Mouse (Mus musculus): ENCODE data around the gene Skiv2l. TPM values are rescaled to one million over a fixed set of nuclear protein-coding genes. Genes with fewer than 3 reads are reported as not detected.

Gene Skiv2l
- polyA plus RNA-seq (2015; fragmentation: Nextera tagmentation; extraction: Ambion mirVana), result 23.8 and 36.5 TPM in 2 replicates

DNA sequence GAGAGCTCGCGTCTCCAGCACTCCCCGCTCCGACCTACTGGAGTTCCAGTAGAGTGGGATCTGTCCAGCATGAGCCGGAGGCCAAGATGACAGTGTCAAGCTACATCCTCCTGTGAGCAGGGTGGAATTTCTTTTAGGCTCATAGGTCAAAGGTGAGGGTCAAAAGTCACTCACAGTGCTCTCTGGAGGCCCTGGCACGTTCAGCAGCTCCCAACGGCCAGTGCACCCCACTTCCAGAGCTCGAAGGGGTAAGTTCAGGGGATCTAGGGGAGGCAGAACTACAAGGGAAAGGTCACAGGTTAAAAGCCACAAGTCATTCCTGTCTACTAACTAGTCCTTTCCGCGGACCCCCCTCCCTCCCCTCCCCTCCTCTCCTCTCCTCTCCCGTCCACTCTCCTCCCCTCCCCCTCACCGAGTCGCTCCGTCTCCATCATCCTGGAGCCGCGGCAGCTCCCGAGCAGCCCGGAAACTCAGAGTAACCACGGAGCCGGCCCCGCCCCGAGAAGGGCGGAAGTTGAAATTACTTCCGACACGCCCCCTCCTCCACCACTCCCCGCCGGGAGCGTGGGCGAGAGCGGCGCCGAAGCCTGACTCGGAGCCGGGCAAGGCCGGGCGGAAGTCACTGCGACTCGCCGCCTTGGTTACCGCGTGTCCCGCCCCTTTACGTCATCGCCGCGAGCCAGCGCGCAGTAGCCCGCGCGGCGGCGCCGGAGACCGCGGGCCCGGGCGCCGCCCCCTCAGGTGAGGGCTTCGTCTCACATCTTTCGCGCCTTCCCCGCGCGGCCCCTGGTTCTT lies at the start of gene Skiv2l, which contains the start of gene Nelfe:
TSS of gene Skiv2l (minus strand) at position 489 of the 795 bp plus-strand sequence.
TSS of gene Nelfe (plus strand) at position 670 of the 795 bp plus-strand sequence.

DNA sequence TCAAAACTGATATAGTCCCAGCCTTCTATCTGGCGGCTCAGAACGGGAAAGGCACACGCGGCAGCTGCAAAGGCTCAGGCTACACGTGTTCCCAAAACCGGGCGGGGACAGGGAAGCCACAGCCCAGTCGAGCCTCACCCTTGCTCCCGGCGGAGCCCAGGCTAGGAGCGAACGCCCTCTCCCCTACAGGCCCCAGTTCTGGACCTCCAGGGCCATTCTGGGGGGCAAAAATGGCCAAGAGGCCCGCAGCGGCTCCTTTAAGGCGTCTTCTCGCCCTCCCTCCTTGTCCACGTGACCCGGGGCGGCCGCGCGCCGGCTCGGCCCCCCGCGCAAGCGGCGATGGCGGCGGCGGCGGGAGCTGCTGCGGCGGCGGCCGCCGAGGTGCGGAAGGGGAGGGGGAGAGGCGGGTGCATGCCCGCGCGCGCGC lies 48.2 kb upstream of the Skiv2l start, which contains the start of the genes C2 and Ehmt2:
TSS of gene C2 (minus strand) at position 106 of the 427 bp plus-strand sequence.
TSS of gene Ehmt2 (plus strand) at position 310 of the 427 bp plus-strand sequence.

GRCm38 (mm10) chr17:34881683-34882310 lies 31.8 kb upstream of the Skiv2l start, which contains the start of gene Gm20547:
Gene Gm20547, minus strand, starts transcription at chr17:34882042.

GRCm38 (mm10) chr17:34879336-34879879 lies 29.4 kb upstream of the Skiv2l start, which contains the start of gene Zbtb12:
Gene Zbtb12, plus strand, starts transcription at chr17:34879483.

DNA sequence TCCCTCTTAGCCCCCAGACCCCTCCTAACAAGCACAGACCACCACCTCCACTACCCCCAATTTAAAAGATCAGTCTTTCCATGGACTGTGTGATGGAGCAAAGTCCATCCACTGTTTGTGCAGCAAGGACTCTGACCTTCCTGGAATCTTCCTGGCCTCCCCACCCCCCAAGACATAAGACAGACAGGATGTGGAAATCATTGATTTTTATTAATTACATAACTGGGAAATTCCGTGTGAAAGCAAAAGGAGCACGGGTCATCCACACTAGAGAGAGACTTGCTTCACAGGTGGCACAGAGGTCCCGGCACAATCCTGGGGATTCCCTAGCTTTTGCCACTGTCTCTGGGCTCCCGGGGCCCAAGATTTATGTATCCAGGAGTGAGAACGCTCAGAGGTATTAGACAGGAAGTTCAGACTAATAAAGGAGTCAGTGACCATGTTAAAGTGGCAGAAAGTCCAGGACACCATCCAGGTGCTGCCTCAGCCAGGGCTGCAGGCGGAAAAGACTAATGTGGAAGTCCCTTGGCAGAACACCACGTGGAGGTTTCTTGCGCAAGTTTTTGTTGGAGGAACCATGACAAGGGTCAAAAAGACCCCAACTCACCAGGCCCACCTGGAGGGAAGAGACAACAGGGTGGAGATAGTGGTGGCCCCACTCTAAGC lies 12.5 kb upstream of the Skiv2l start, which contains the start of gene Cfb:
TSS of gene Cfb (minus strand) at position 103 of the 666 bp plus-strand sequence.

GRCm38 (mm10) chr17:34836856-34837221 lies 13.2 kb downstream of the Skiv2l start, which contains the start of the genes Stk19 and Dxo:
Gene Stk19, minus strand, starts transcription at chr17:34836945.
Gene Dxo, plus strand, starts transcription at chr17:34837019.

GRCm38 (mm10) chr17:34804301-34804700 lies 45.7 kb downstream of the Skiv2l start, which contains the start of gene Cyp21a1:
Gene Cyp21a1, minus strand, starts transcription at chr17:34804561.

Small RNAs within 50 kb of the gene (microRNA-seq; reads per million reads assigned to microRNA genes)
- gene Mir6970 (ENCODE audit: borderline replicate concordance, insufficient number of aligned reads) (not detected), gene Mir6971 (ENCODE audit: borderline replicate concordance, insufficient number of aligned reads) (1.8 reads per million), gene Mir6972 (ENCODE audit: borderline replicate concordance, insufficient number of aligned reads) (not detected)

Other genes with a start within 250 kb of the Skiv2l start
- 90.9 and 133 TPM in 2 replicates for gene Rnf5, start 246.5 kb downstream of the Skiv2l start, polyA plus RNA-seq (2015; fragmentation: Nextera tagmentation; extraction: Ambion mirVana)
- gene Agpat1, start 245.9 kb downstream of the Skiv2l start, polyA plus RNA-seq (2015; fragmentation: Nextera tagmentation; extraction: Ambion mirVana), result 43.8 and 58.6 TPM in 2 replicates
- 11.5 and 18.6 TPM in 2 replicates for gene Egfl8, start 234.2 kb downstream of the Skiv2l start, polyA plus RNA-seq (2015; fragmentation: Nextera tagmentation; extraction: Ambion mirVana)
- 25.5 and 34.3 TPM in 2 replicates for gene Ppt2, start 221.7 kb downstream of the Skiv2l start, polyA plus RNA-seq (2015; fragmentation: Nextera tagmentation; extraction: Ambion mirVana)
- 1.3 and 2.2 TPM in 2 replicates for gene Prrt1, start 220.7 kb downstream of the Skiv2l start, polyA plus RNA-seq (2015; fragmentation: Nextera tagmentation; extraction: Ambion mirVana)
- 13.8 and 17.8 TPM in 2 replicates for gene Fkbpl, start 205.4 kb downstream of the Skiv2l start, polyA plus RNA-seq (2015; fragmentation: Nextera tagmentation; extraction: Ambion mirVana)
- 34.1 and 43.4 TPM in 2 replicates for gene Atf6b, start 203.1 kb downstream of the Skiv2l start, polyA plus RNA-seq (2015; fragmentation: Nextera tagmentation; extraction: Ambion mirVana)
- 10.3 and 10.4 TPM in 2 replicates for gene Tnxb, start 179.7 kb downstream of the Skiv2l start, polyA plus RNA-seq (2015; fragmentation: Nextera tagmentation; extraction: Ambion mirVana)
- 182 and 224 TPM in 2 replicates for gene C4b, start 106.3 kb downstream of the Skiv2l start, polyA plus RNA-seq (2015; fragmentation: Nextera tagmentation; extraction: Ambion mirVana)
- 2,316 and 6,586 TPM in 2 replicates for gene Cyp21a1, start 45.6 kb downstream of the Skiv2l start, polyA plus RNA-seq (2015; fragmentation: Nextera tagmentation; extraction: Ambion mirVana)
- 37.9 and 41.1 TPM in 2 replicates for gene Stk19, start 13.3 kb downstream of the Skiv2l start, polyA plus RNA-seq (2015; fragmentation: Nextera tagmentation; extraction: Ambion mirVana)
- gene Dxo, start 13.2 kb downstream of the Skiv2l start, polyA plus RNA-seq (2015; fragmentation: Nextera tagmentation; extraction: Ambion mirVana), result 34.6 and 62.4 TPM in 2 replicates
- 56.9 and 73.9 TPM in 2 replicates for gene Nelfe, start 181 bp upstream of the Skiv2l start, polyA plus RNA-seq (2015; fragmentation: Nextera tagmentation; extraction: Ambion mirVana)
- gene Cfb, start 12.3 kb upstream of the Skiv2l start, polyA plus RNA-seq (2015; fragmentation: Nextera tagmentation; extraction: Ambion mirVana), result 27.2 and 40.8 TPM in 2 replicates
- 1.6 and 1.9 TPM in 2 replicates for gene Zbtb12, start 29.3 kb upstream of the Skiv2l start, polyA plus RNA-seq (2015; fragmentation: Nextera tagmentation; extraction: Ambion mirVana)
- not detected in 2 replicates for gene Gm20547, start 31.8 kb upstream of the Skiv2l start, polyA plus RNA-seq (2015; fragmentation: Nextera tagmentation; extraction: Ambion mirVana)
- 37.4 and 41.0 TPM in 2 replicates for gene C2, start 48.1 kb upstream of the Skiv2l start, polyA plus RNA-seq (2015; fragmentation: Nextera tagmentation; extraction: Ambion mirVana)
- 45.4 and 52.6 TPM in 2 replicates for gene Ehmt2, start 48.3 kb upstream of the Skiv2l start, polyA plus RNA-seq (2015; fragmentation: Nextera tagmentation; extraction: Ambion mirVana)
- gene Slc44a4, start 64.3 kb upstream of the Skiv2l start, polyA plus RNA-seq (2015; fragmentation: Nextera tagmentation; extraction: Ambion mirVana), result 1.1 TPM in 2 replicates
- 24.3 and 32.3 TPM in 2 replicates for gene Neu1, start 81.0 kb upstream of the Skiv2l start, polyA plus RNA-seq (2015; fragmentation: Nextera tagmentation; extraction: Ambion mirVana)
- gene Hspa1b, start 109.0 kb upstream of the Skiv2l start, polyA plus RNA-seq (2015; fragmentation: Nextera tagmentation; extraction: Ambion mirVana), result 1.4 and 1.6 TPM in 2 replicates
- not detected in 2 replicates for gene Gm20481, start 119.7 kb upstream of the Skiv2l start, polyA plus RNA-seq (2015; fragmentation: Nextera tagmentation; extraction: Ambion mirVana)
- 11.8 and 21.4 TPM in 2 replicates for gene Hspa1a, start 121.9 kb upstream of the Skiv2l start, polyA plus RNA-seq (2015; fragmentation: Nextera tagmentation; extraction: Ambion mirVana)
- gene Hspa1l, start 122.5 kb upstream of the Skiv2l start, polyA plus RNA-seq (2015; fragmentation: Nextera tagmentation; extraction: Ambion mirVana), result 0.11 and 0.17 TPM in 2 replicates
- gene Lsm2, start 131.7 kb upstream of the Skiv2l start, polyA plus RNA-seq (2015; fragmentation: Nextera tagmentation; extraction: Ambion mirVana), result 62.8 and 87.8 TPM in 2 replicates
- 31.9 and 37.8 TPM in 2 replicates for gene Vars, start 150.8 kb upstream of the Skiv2l start, polyA plus RNA-seq (2015; fragmentation: Nextera tagmentation; extraction: Ambion mirVana)
- 0.21 and 0.35 TPM in 2 replicates for gene Vwa7, start 166.4 kb upstream of the Skiv2l start, polyA plus RNA-seq (2015; fragmentation: Nextera tagmentation; extraction: Ambion mirVana)
- 4.2 and 6.4 TPM in 2 replicates for gene Sapcd1, start 177.8 kb upstream of the Skiv2l start, polyA plus RNA-seq (2015; fragmentation: Nextera tagmentation; extraction: Ambion mirVana)
- 2.5 and 3.4 TPM in 2 replicates for gene Msh5, start 196.5 kb upstream of the Skiv2l start, polyA plus RNA-seq (2015; fragmentation: Nextera tagmentation; extraction: Ambion mirVana)
- gene Clic1, start 199.8 kb upstream of the Skiv2l start, polyA plus RNA-seq (2015; fragmentation: Nextera tagmentation; extraction: Ambion mirVana), result 309 and 357 TPM in 2 replicates
- 134 and 219 TPM in 2 replicates for gene Ddah2, start 208.8 kb upstream of the Skiv2l start, polyA plus RNA-seq (2015; fragmentation: Nextera tagmentation; extraction: Ambion mirVana)
- 0.19 and 0.61 TPM in 2 replicates for gene Ly6g6c, start 215.2 kb upstream of the Skiv2l start, polyA plus RNA-seq (2015; fragmentation: Nextera tagmentation; extraction: Ambion mirVana)
- 0.55 and 0.69 TPM in 2 replicates for gene Mpig6b, start 216.0 kb upstream of the Skiv2l start, polyA plus RNA-seq (2015; fragmentation: Nextera tagmentation; extraction: Ambion mirVana)
- gene Ly6g6e, start 226.7 kb upstream of the Skiv2l start, polyA plus RNA-seq (2015; fragmentation: Nextera tagmentation; extraction: Ambion mirVana), result 0.12 and 0.55 TPM in 2 replicates
- 1.4 and 2.1 TPM in 2 replicates for gene Ly6g6d, start 227.9 kb upstream of the Skiv2l start, polyA plus RNA-seq (2015; fragmentation: Nextera tagmentation; extraction: Ambion mirVana)
- 0.22 and 0.73 TPM in 2 replicates for gene Ly6g6f, start 235.4 kb upstream of the Skiv2l start, polyA plus RNA-seq (2015; fragmentation: Nextera tagmentation; extraction: Ambion mirVana)
- gene Abhd16a, start 239.1 kb upstream of the Skiv2l start, polyA plus RNA-seq (2015; fragmentation: Nextera tagmentation; extraction: Ambion mirVana), result 94.1 and 104 TPM in 2 replicates

Measured in adrenal gland, postnatal 0 days (tissue).